Mouse (Mus musculus) forebrain, postnatal 0 days (tissue): ENCODE measurements around the gene Krtap29-1. TPM values are rescaled to one million over a fixed set of nuclear protein-coding genes. Genes with fewer than 3 reads are reported as not detected.

Source experiments
- ATAC-seq: fragments of 200-750 bp; cut with Nextera tagmentation; 2 replicates; pipeline ENCODE4 v1.8.0; 2017; ENCODE audit warnings: mild to moderate bottlenecking, moderate library complexity
- DNase-seq: peaks from one replicate; pipeline ENCODE4 v3.0.0-alpha.2; 2015
- H3K27ac ChIP-seq: fragments of 300-500 bp; sonication (generic); 2 replicates; pipeline ENCODE4 v1.5.1; 2014; ENCODE audit warnings: low read depth, mild to moderate bottlenecking, antibody characterized with exemption, low read length, moderate library complexity, mixed read lengths
- H3K27me3 ChIP-seq: fragments of 300-500 bp; sonication (generic); 2 replicates; pipeline ENCODE4 v1.6.1; 2014; ENCODE audit warnings: mild to moderate bottlenecking, low read length, mixed read lengths; ENCODE audit not compliant: insufficient read depth
- H3K36me3 ChIP-seq: fragments of 300-500 bp; sonication (generic); 2 replicates; pipeline ENCODE4 v1.6.1; 2014; ENCODE audit warnings: mild to moderate bottlenecking, moderate library complexity; ENCODE audit not compliant: insufficient read depth
- H3K4me1 ChIP-seq: fragments of 300-500 bp; sonication (generic); 2 replicates; pipeline ENCODE4 v1.6.1; 2014; ENCODE audit warnings: antibody characterized with exemption; ENCODE audit not compliant: insufficient read depth
- H3K4me2 ChIP-seq: fragments of 300-500 bp; sonication (generic); 2 replicates; pipeline ENCODE4 v1.6.1; 2014; ENCODE audit warnings: low read depth, mild to moderate bottlenecking, moderate library complexity
- H3K4me3 ChIP-seq: fragments of 300-500 bp; sonication (generic); 2 replicates; pipeline ENCODE4 v1.5.1; 2014; ENCODE audit warnings: low read depth, low read length, mixed read lengths
- H3K9ac ChIP-seq: fragments of 300-500 bp; sonication (generic); 2 replicates; pipeline ENCODE4 v1.6.1; 2014; ENCODE audit warnings: mild to moderate bottlenecking
- H3K9me3 ChIP-seq: fragments of 300-500 bp; sonication (generic); 2 replicates; pipeline ENCODE4 v1.6.1; 2016; ENCODE audit warnings: low read length
- CTCF ChIP-seq: sonication (generic); IDR thresholded peaks from 2 replicates; pipeline ENCODE4 v1.5.1; 2016; ENCODE audit warnings: antibody characterized with exemption, control low read depth, low read depth
- WGBS: fragments of 180-500 bp; shearing (Covaris S2); extraction: QIAGEN DNeasy Blood & Tissue Kit; methylation state at CpG from one replicate; pipeline ENCODE4 v1.1.7; 2014; 5-methylcytosine and 5-hydroxymethylcytosine counted together
- polyA plus RNA-seq: library from polyadenylated mRNA; unstranded; fragments of >200 nt; fragmentation: Nextera tagmentation; extraction: Ambion mirVana; gene quantifications from 2 replicates; pipeline ENCODE4 v1.2.1, GENCODE M21; 2015
- total RNA-seq: library from RNA; depleted of rRNA; stranded (reverse); fragments of >200 nt; gene quantifications from 2 replicates; pipeline ENCODE4 v1.2.3, GENCODE M21; 2014; rRNA removed

Krtap29-1 gene
- total and polyA plus RNA-seq, 2 experiments from 2014 or later, result not detected

GRCm38 (mm10) chr11:99948175-99948574, 30.7 kb downstream of the Krtap29-1 start, which contains the start of gene Krtap9-5:
Gene Krtap9-5 (plus strand): TSS chr11:99948475.
- ATAC-seq (no peak), DNase-seq (no peak)
- Histone ChIP-seq H3K27me3 (no peaks in the 10 kb centered on the region), H3K4me1 (no peaks in the 10 kb centered on the region), H3K4me2 (no peak within 1 kb of the TSS), H3K9me3 (no peaks in the 10 kb centered on the region), H3K27ac (no peak within 1 kb of the TSS), H3K36me3 (no peaks in the 10 kb centered on the region), H3K9ac (no peak within 1 kb of the TSS), H3K4me3 (no peak within 1 kb of the TSS)
- TF ChIP-seq CTCF, result no peak
- 92% methylated on average over 2 of the region's 2 CpGs for WGBS

- 85% methylated on average over 9 of the region's 9 CpGs for whole genome bisulfite sequencing
These were observed 41.0 kb downstream of the Krtap29-1 start for GRCm38 (mm10) chr11:99937751-99938264.

GRCm38 (mm10) chr11:99935991-99936390, 42.9 kb downstream of the Krtap29-1 start, which contains the start of gene Krtap31-2:
Gene Krtap31-2 (plus strand): TSS chr11:99936291.
- Histone ChIP-seq H3K27me3 (no peaks in the 10 kb centered on the region), H3K9me3 (no peaks in the 10 kb centered on the region), H3K36me3 (no peaks in the 10 kb centered on the region), H3K4me1 (no peaks in the 10 kb centered on the region), H3K4me3 (no peak within 1 kb of the TSS), H3K4me2 (no peak within 1 kb of the TSS), H3K9ac (no peak within 1 kb of the TSS), H3K27ac (no peak within 1 kb of the TSS)
- ATAC-seq, result no peak
- 90% methylated on average over 1 of the region's 1 CpGs for WGBS
- TF ChIP-seq CTCF, result no peak
- no peak for DNase-seq

More at GRCm38 (mm10) chr11:99937751-99938264, 41.0 kb downstream of the Krtap29-1 start:
- TF ChIP-seq CTCF, result no peak
- DNase-seq (no peak), ATAC-seq (no peak)
- no peaks in the 10 kb centered on the region for H3K9me3 ChIP-seq
- no peak overlapping the region for H3K27ac ChIP-seq
- H3K4me1 ChIP-seq, result no peaks in the 10 kb centered on the region
- H3K9ac ChIP-seq, result no peak overlapping the region
- H3K27me3 ChIP-seq, result no peaks in the 10 kb centered on the region
- H3K36me3 ChIP-seq, result no peaks in the 10 kb centered on the region
- no peak overlapping the region for H3K4me2 ChIP-seq
- no peak overlapping the region for H3K4me3 ChIP-seq

Other genes with a start within 250 kb of the Krtap29-1 start
Only the 30 nearest of the 33 such genes appear.
- gene Gm11595, start 206.1 kb downstream of the Krtap29-1 start, total RNA-seq, result not detected in 2 replicates
- gene Gm11595, start 206.1 kb downstream of the Krtap29-1 start, polyA plus RNA-seq, result not detected in 2 replicates
- gene Krtap4-8, start 198.3 kb downstream of the Krtap29-1 start, total RNA-seq, result not detected in 2 replicates
- gene Krtap4-8, start 198.3 kb downstream of the Krtap29-1 start, polyA plus RNA-seq, result not detected in 2 replicates
- not detected in 2 replicates for gene Krtap4-9, start 193.9 kb downstream of the Krtap29-1 start, total RNA-seq
- not detected in 2 replicates for gene Krtap4-9, start 193.9 kb downstream of the Krtap29-1 start, polyA plus RNA-seq
- gene Gm11596, start 185.6 kb downstream of the Krtap29-1 start, total RNA-seq, result not detected in 2 replicates
- not detected in 2 replicates for gene Gm11596, start 185.6 kb downstream of the Krtap29-1 start, polyA plus RNA-seq
- gene Gm11569, start 180.1 kb downstream of the Krtap29-1 start, total RNA-seq, result not detected in 2 replicates
- not detected in 2 replicates for gene Gm11569, start 180.1 kb downstream of the Krtap29-1 start, polyA plus RNA-seq
- not detected in 2 replicates for gene Gm11554, start 174.6 kb downstream of the Krtap29-1 start, total RNA-seq
- gene Gm11554, start 174.6 kb downstream of the Krtap29-1 start, polyA plus RNA-seq, result not detected in 2 replicates
- gene Krtap4-13, start 169.2 kb downstream of the Krtap29-1 start, total RNA-seq, result 0.33 TPM in 1 of 2 replicates, not detected in the other
- gene Krtap4-13, start 169.2 kb downstream of the Krtap29-1 start, polyA plus RNA-seq, result not detected in 2 replicates
- not detected in 2 replicates for gene Gm11564, start 163.4 kb downstream of the Krtap29-1 start, total RNA-seq
- gene Gm11564, start 163.4 kb downstream of the Krtap29-1 start, polyA plus RNA-seq, result not detected in 2 replicates
- gene 2300003K06Rik, start 141.0 kb downstream of the Krtap29-1 start, total RNA-seq, result not detected in 2 replicates
- gene 2300003K06Rik, start 141.0 kb downstream of the Krtap29-1 start, polyA plus RNA-seq, result not detected in 2 replicates
- gene Krtap4-16, start 127.4 kb downstream of the Krtap29-1 start, total RNA-seq, result not detected in 2 replicates
- gene Krtap4-16, start 127.4 kb downstream of the Krtap29-1 start, polyA plus RNA-seq, result not detected in 2 replicates
- not detected in 2 replicates for gene Gm11568, start 121.1 kb downstream of the Krtap29-1 start, total RNA-seq
- not detected in 2 replicates for gene Gm11568, start 121.1 kb downstream of the Krtap29-1 start, polyA plus RNA-seq
- gene Gm11559, start 114.6 kb downstream of the Krtap29-1 start, total RNA-seq, result not detected in 2 replicates
- not detected in 2 replicates for gene Gm11559, start 114.6 kb downstream of the Krtap29-1 start, polyA plus RNA-seq
- not detected in 2 replicates for gene Krtap9-1, start 105.7 kb downstream of the Krtap29-1 start, total RNA-seq
- not detected in 2 replicates for gene Krtap9-1, start 105.7 kb downstream of the Krtap29-1 start, polyA plus RNA-seq
- not detected in 2 replicates for gene Gm11567, start 99.9 kb downstream of the Krtap29-1 start, total RNA-seq
- not detected in 2 replicates for gene Gm11567, start 99.9 kb downstream of the Krtap29-1 start, polyA plus RNA-seq
- not detected in 2 replicates for gene Krtap31-1, start 71.1 kb downstream of the Krtap29-1 start, total RNA-seq
- not detected in 2 replicates for gene Krtap31-1, start 71.1 kb downstream of the Krtap29-1 start, polyA plus RNA-seq
- not detected in 2 replicates for gene Gm11565, start 64.3 kb downstream of the Krtap29-1 start, total RNA-seq
- not detected in 2 replicates for gene Gm11565, start 64.3 kb downstream of the Krtap29-1 start, polyA plus RNA-seq
- gene Krtap31-2, start 42.8 kb downstream of the Krtap29-1 start, total RNA-seq, result not detected in 2 replicates
- not detected in 2 replicates for gene Krtap31-2, start 42.8 kb downstream of the Krtap29-1 start, polyA plus RNA-seq
- gene Krtap9-5, start 30.6 kb downstream of the Krtap29-1 start, total RNA-seq, result not detected in 2 replicates
- not detected in 2 replicates for gene Krtap9-5, start 30.6 kb downstream of the Krtap29-1 start, polyA plus RNA-seq
- not detected in 2 replicates for gene Krtap16-1, start 7.5 kb upstream of the Krtap29-1 start, total RNA-seq
- not detected in 2 replicates for gene Krtap16-1, start 7.5 kb upstream of the Krtap29-1 start, polyA plus RNA-seq
- not detected in 2 replicates for gene Krtap17-1, start 14.9 kb upstream of the Krtap29-1 start, total RNA-seq
- 0.26 and 0.98 TPM in 2 replicates for gene Krtap17-1, start 14.9 kb upstream of the Krtap29-1 start, polyA plus RNA-seq
- 0.15 TPM in 1 of 2 replicates, not detected in the other for gene Krt33a, start 37.2 kb upstream of the Krtap29-1 start, total RNA-seq
- not detected in 2 replicates for gene Krt33a, start 37.2 kb upstream of the Krtap29-1 start, polyA plus RNA-seq
- not detected in 2 replicates for gene Krt33b, start 50.8 kb upstream of the Krtap29-1 start, total RNA-seq
- not detected in 2 replicates for gene Krt33b, start 50.8 kb upstream of the Krtap29-1 start, polyA plus RNA-seq
- not detected in 2 replicates for gene Krt34, start 62.5 kb upstream of the Krtap29-1 start, total RNA-seq
- gene Krt34, start 62.5 kb upstream of the Krtap29-1 start, polyA plus RNA-seq, result 0.10 TPM in 1 of 2 replicates, not detected in the other
- not detected in 2 replicates for gene Krt31, start 71.5 kb upstream of the Krtap29-1 start, total RNA-seq
- not detected in 2 replicates for gene Krt31, start 71.5 kb upstream of the Krtap29-1 start, polyA plus RNA-seq
- not detected in 2 replicates for gene Krt32, start 109.2 kb upstream of the Krtap29-1 start, total RNA-seq
- gene Krt32, start 109.2 kb upstream of the Krtap29-1 start, polyA plus RNA-seq, result not detected in 2 replicates
- gene Krt35, start 117.2 kb upstream of the Krtap29-1 start, total RNA-seq, result not detected in 2 replicates
- not detected in 2 replicates for gene Krt35, start 117.2 kb upstream of the Krtap29-1 start, polyA plus RNA-seq
- gene Krt36, start 126.6 kb upstream of the Krtap29-1 start, total RNA-seq, result not detected in 2 replicates
- not detected in 2 replicates for gene Krt36, start 126.6 kb upstream of the Krtap29-1 start, polyA plus RNA-seq
- not detected in 2 replicates for gene Krt13, start 142.5 kb upstream of the Krtap29-1 start, total RNA-seq
- gene Krt13, start 142.5 kb upstream of the Krtap29-1 start, polyA plus RNA-seq, result 0.31 TPM in 1 of 2 replicates, not detected in the other
- not detected in 2 replicates for gene Krt15, start 156.9 kb upstream of the Krtap29-1 start, total RNA-seq
- 0.17 and 0.47 TPM in 2 replicates for gene Krt15, start 156.9 kb upstream of the Krtap29-1 start, polyA plus RNA-seq
- 5.8 and 6.5 TPM in 2 replicates for gene Krt19, start 169.6 kb upstream of the Krtap29-1 start, total RNA-seq
- gene Krt19, start 169.6 kb upstream of the Krtap29-1 start, polyA plus RNA-seq, result 3.8 and 7.0 TPM in 2 replicates